Mouse (Mus musculus): ENCODE measurements around the gene Tmem262.

- TF ChIP-seq GATA1 (IDR thresholded peaks at IDR 0.05; ENCODE audit: borderline replicate concordance, low read length) (no peak), CTCF (IDR thresholded peaks at IDR 0.05; ENCODE audit: low read depth, low read length) (no peak), TAL1 (conservative IDR thresholded peaks at IDR 0.05; ENCODE audit: low read depth, low read length) (no peak)
Observed at GRCm38 (mm10) chr19:6116113-6116850, 36.4 kb downstream of the Tmem262 start.

Data from G1E (cell line).